Mouse (Mus musculus): Measurements from ENCODE around the gene Ccdc107.
A peak's percentile ranks its signal among the peaks of the same experiment; 100 is the strongest.

Gene Ccdc107

GRCm38 (mm10) chr4:43489611-43490010 is 3.1 kb upstream of the Ccdc107 start:
- DNase-seq, result no peak

- no peak for DNase-seq
Measured at GRCm38 (mm10) chr4:43490801-43491200, 1.9 kb upstream of the Ccdc107 start.

- peak in 1 of 2 experiments; percentile 23 for DNase-seq
Measured at GRCm38 (mm10) chr4:43492101-43492820, 439 bp upstream of the Ccdc107 start.

DNA sequence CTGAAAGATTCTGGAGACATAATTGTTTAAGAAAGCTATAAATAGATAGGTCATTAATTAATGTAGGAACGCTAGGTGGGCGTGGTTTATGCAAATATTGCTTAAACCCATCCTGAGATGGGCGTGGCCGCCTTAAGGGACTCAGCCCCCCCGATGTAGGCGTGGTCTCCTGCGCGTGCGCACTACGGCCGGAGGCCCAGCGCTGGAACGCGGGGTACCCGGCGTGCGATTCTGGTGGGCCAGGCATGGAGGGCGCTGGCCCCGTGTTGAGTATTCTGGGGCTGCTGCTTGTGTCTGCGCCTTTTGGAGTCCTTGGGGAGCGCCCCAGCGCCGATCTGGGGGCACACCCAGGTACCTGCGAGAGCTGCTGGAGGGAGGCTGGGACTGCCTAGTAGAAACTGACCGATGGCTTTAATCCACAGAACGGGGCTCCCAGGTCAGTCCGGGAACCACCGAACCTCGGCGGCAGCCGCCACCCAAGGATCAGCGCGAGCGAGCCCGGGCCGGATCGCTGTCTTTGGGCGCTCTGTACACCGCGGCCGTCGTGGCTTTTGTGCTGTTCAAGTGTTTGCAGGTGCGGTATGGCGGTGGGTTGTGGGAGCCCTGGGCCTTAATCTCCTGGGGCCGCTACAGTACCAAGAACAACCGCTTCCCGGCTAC is 616 bp downstream of the Ccdc107 start:
- DNase-seq, result peak; percentile 99

- DNase-seq, result peak; percentile 17 to 31
Measured at GRCm38 (mm10) chr4:43493846-43494240, 1.1 kb downstream of the Ccdc107 start.

DNA sequence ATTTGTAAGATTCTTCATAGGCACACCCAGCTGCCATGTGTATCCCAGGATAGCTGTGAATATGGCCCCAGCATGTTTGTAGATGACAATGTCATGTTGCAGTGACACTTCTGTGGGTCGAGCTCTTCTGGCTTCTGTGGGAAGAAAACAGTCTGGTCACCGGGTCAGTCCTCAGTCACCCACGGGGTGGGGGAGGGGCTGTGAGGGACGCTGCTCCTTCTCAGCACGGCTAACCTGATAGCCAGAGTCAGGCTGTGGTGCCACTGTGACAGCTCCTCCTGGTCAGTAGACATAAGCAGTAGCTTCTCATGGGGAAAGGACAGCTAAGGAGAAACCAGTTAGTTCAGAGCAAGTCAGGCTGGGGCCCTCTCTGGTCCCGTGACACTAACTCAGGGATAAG is 3.9 kb downstream of the Ccdc107 start:
- DNase-seq, result no peak

GRCm38 (mm10) chr4:43497405-43497804 is 4.7 kb downstream of the Ccdc107 start:
- no peak for DNase-seq

DNA sequence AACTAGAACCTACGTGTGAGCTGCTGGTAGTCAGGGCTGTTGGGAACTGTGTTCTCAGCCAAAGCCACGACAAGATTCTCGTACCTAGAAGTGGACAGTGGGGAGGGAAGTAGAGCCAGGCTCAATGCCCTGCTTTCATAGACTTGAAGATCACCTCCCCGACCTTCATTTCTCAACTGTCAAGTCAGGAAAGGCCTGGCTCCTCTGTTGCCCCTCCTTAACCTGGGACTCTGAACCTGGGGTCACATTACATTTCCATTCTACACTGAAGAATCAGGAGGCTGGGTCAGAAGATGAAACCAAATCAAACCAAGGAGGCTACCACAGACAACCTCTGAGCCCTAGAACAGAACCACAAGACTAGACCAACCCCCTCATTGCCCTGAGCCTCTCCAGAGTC is 5.2 kb downstream of the Ccdc107 start:
- no peak for DNase-seq

DNA sequence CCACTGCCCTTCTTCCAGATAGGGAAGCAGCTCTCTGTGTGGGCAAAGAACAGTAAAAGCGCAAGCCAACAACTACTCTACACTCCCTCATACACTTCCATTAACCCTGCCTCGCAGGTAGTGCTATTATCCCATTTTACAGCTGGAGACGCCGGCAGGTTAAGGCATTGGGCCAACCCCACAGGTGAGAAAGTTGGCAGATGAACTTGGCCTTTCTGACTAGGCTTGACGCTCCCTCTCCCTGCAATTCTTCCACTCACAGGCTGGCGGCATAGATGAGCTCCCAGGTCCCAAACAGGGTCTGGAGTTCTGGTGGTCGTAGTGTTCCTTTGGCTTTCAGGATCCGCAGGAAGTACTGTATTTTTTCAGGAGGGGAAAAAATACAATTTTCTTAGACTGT is 6.3 kb downstream of the Ccdc107 start:
- peak; percentile 71 to 72 for DNase-seq

DNA sequence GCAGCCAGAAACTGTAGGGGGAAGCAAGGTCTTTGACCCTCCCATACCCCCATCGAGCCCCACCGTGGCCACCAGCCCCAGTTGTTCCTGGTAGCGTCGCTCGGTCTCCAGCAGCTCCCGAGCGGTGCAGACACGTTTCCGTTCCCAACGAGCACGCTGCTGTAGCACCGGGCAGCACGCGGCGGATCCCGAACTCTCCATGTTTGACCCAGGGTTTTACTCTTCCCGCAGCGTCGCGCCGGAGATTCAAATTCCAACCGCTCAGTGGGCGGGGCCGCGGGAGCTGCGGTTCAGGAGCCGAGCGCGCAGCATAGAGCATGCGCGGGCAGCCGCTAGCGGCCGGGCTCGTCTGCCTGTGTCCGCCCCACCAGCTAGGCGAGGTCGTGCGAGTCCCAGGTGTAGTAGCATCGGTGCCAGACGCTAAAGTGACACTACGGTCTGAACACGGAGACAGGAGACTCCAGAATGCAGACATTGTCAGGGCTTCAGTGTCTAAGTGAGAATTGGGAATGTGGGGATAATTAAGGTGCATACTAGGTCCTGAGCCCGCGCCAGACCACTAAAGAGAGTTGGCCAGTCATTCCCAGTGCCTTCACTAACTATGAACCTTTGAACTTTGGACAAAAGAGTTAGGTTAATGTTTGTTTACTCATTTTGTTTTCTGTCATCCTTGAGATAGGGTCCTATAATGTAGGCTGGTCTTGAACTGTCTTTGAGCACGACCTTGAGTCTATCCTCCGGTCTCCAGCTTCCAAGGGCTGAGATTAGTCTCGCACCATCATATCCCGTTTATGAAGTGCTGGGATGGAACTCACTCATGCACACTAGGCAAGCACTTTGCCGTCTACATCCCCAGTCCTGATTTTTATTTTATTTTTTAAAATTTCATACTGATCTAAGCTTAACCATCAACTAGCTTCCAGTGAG is 7.0 kb downstream of the Ccdc107 start, which contains the start of gene Arhgef39:
Gene Arhgef39, minus strand, starts transcription at position 289 of the 927 bp plus-strand sequence.
- DNase-seq, result peak; percentile 88 to 91

DNA sequence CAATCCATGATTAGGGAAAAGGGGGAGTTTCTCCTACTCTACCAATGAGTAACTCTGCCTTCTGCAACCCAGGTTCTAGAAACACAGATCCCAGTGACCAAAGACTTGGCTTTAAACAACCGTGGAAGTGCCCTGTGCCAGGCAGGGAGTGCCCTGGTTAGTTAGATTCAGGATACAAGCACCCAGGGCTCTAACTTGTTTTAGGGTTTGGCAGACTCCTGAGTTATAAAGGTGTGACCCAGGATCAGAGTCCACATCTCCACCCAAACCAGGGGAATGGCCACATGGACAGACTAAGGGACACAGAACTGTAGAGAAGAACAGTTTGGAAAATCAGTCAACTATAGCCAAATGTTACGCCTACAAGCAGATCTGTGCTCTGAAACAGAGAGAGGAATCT is 10.3 kb downstream of the Ccdc107 start:
- DNase-seq, result no peak

GRCm38 (mm10) chr4:43503506-43503905 is 10.8 kb downstream of the Ccdc107 start:
- DNase-seq, result no peak

DNA sequence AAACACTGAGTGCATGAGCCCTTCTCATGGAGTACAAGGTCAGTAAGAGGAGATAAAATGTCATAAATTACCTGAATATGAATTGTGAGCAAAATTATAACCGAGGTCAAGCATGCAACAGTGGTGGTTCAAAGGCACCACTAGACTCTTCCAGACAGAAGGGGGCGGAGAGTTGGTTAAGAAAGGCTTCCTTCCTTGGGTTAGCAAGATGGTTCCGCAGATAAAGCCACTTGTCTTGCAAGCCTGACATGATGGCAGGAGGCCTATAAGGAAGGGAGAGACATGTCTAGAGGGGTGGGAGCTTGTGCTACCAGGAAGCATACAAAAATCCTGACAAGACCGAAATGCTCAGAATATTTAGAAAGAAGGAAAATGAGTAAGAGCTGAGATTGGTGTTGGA is 11.6 kb downstream of the Ccdc107 start:
- no peak for DNase-seq

GRCm38 (mm10) chr4:43506074-43506473 is 13.4 kb downstream of the Ccdc107 start:
- no peak for DNase-seq

DNA sequence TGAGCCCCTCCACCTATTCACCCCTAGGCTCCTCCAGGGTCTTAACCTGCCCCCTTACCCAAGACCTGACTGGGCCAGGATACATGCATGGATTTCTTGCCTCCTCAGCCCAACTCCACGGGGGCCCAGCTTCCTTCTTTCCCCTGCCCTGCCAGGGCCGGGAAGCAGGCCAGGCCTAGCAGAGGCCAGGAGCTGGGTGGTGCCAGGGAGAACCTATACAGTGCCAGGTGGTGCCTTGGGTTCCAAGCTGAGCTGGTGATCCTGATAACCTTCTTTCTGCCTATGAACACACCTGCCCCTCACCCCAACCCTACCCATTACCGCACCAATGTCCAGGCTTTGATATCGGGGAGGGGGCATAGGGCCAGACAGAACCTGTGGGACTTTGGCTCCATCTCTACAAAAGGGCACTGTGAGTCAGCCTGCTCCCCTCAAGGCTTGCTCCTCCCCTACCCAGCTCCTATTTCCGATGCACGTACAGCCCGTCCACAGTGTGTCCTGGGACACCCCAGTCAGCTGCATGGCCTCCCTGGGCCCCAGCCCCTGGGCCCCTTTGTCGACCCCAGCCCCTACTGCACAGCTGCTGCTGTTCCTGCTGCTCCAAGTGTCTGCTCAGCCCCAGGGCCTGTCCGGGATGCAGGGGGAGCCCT is 14.0 kb downstream of the Ccdc107 start, which contains the start of gene Car9:
Gene Car9, plus strand, starts transcription at position 431 of the 650 bp plus-strand sequence.
- DNase-seq, result peak; percentile 90 to 95

DNA sequence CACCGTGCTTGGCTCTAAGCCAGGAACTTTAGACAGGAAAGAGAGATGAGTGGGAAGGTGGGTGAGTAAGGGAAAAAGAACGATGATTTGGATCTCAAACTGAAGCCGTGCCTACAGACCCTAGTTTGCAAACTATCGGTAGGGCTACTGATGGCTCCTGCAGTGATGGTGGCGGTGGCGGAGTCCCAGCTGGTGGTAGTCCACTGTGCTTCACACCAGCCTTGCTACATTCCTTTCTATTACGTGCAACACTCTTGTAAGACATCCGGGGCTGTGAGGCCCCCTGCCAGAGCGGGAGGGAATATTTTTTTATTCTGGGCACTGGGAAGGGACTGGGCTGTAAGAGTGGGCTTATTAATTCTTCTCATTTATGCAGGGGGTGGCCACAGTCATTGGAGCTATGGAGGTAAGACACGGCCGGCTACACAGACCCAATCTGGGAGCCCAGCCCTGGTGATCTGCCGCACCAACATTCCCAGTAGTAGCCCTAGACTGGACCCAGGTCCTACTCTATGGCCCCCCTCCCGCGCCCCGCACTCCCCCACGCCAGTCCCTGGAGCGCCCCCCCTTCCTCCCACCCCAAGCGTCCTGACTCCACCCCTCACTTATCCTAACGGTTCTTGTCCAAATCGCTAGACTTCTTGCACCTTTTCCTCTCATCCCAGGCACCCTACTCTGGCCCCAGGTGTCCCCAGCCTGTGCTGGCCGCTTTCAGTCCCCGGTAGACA is 15.4 kb downstream of the Ccdc107 start:
- DNase-seq, result peak; percentile 34 to 53

- DNase-seq, result no peak
Measured at GRCm38 (mm10) chr4:43508666-43508997, 15.9 kb downstream of the Ccdc107 start.

- DNase-seq, result no peak
Measured at GRCm38 (mm10) chr4:43509109-43509508, 16.4 kb downstream of the Ccdc107 start.

DNA sequence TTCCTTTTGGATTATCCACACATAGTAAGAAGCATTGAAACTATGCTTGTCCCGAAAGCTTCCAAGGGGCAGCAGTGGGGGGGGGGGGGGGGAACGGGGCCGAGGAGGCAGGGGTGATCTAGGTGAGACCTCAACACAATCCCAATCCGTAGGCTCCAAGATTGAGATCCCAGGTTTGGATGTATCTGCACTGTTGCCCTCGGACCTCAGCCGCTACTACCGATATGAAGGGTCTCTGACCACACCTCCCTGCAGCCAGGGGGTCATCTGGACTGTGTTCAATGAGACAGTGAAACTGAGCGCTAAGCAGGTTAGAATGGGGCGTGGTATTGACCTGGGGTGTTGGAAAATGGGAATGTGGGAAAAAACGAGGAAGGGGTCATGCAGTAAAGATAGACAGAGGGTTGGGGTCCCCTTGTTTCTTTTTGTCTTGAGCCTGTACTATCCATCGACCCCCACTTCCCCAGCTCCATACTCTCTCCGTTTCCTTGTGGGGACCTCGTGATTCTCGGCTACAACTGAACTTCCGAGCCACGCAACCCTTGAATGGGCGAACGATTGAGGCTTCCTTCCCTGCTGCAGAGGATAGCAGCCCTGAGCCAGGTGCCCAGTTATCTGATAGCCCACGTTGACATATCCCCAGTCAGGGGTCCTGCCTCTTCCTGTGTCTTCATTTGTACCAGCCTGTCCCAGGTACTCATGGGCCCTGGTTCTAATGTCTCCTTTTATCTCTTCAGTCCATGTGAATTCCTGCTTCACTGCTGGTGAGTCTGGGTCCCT is 19.2 kb downstream of the Ccdc107 start:
- no peak for DNase-seq

DNA sequence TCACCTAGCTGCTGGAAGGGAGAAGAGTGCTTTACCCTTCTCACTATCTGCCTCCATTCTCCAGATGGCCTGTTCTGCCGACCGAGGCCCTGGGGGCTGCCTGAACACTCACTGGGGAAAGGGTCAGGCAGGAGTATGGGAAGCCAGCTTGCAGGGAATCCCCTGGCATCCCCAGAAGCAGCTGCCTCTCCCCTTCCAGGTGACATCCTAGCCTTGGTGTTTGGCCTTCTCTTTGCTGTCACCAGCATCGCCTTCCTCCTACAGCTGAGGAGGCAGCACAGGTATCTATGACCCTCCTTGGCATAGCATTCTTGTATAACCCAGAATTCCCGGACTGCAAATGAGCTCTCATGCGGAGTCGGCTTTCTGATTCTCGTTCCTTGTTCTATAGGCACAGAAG is 20.0 kb downstream of the Ccdc107 start:
- DNase-seq, result no peak

- no peak for DNase-seq
Measured at GRCm38 (mm10) chr4:43513300-43513699, 20.6 kb downstream of the Ccdc107 start.

Data from cerebellum, postnatal 10 days (tissue).